Mouse (Mus musculus) C2C12 (cell line): ENCODE results near the gene Klhl36.

Source experiments
- CEBPB ChIP-seq: IDR thresholded peaks from one replicate; pipeline ENCODE4 v1.6.1; 2011; ENCODE audit warnings: low read depth, mild to moderate bottlenecking, control low read depth, moderate library complexity
- CTCF ChIP-seq: IDR thresholded peaks from one replicate; pipeline ENCODE4 v1.5.1; 2011; ENCODE audit not compliant: control insufficient read depth, insufficient read depth, insufficient read length
- FOSL1 ChIP-seq: IDR thresholded peaks from one replicate; pipeline ENCODE4 v1.8.0; 2011; ENCODE audit warnings: mild to moderate bottlenecking, low read length; ENCODE audit not compliant: poor library complexity, insufficient read depth, severe bottlenecking
- MAX ChIP-seq: IDR thresholded peaks from one replicate; pipeline ENCODE4 v1.6.1; 2011; ENCODE audit warnings: mild to moderate bottlenecking, control low read depth
- USF1 ChIP-seq: IDR thresholded peaks from one replicate; pipeline ENCODE4 v1.6.1; 2011; ENCODE audit warnings: low read depth, mild to moderate bottlenecking, control low read depth, moderate library complexity

DNA sequence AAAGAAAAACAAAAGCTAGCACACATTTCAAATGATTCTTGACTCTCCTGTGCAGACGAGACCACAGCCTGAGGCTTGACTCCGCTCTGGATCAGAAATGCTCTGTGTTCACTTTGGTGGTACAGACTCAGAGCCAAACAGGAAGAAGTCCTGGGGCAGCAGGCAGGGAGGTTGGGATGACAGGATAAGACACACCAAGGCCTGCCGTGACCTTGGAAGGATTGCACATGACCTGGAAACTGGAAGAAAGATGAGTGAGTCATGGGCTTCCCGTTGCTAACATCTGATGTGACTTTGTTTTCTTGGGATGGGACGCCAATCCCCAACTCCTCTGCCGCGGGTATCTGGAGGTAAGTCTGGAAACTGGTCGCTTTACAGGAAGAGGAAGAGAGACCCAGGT, 39.9 kb downstream of the Klhl36 start:
- TF ChIP-seq CTCF, result no peak
- TF ChIP-seq USF1, result no peak
- no peak for TF ChIP-seq FOSL1
- TF ChIP-seq CEBPB, result no peak
- TF ChIP-seq MAX, result no peak
